ENCODE assay signal across 15 mouse cellular contexts in the genomic region with DNA sequence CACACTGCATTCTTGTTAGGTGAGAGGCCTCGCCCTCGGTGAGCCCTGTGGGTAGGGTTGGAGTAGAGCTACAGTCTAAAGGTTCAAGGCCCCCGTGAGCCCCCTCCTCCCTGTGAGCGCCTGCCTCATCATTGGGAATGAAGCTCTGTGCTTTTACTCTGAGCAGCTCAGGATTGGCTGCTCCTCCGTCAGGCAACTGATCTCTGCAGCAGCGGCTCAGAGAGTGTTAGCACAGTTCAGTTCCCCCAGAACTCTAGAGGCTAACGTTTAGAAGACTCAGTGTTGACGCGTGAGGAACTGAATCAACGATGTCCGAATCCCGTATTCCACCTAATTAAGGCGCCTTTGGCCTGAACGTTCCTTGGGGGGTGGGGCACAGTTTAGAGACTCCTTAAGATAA. TPM values are rescaled to one million over a fixed set of nuclear protein-coding genes. Genes with fewer than 3 reads are reported as not detected.
"Had no signal": no experiment of that assay in that cellular context is flagged by ENCODE, and none has a peak within 500 bp of the region (broad histone marks: within the 10 kb centered on the region; RNA-seq: fewer than 3 reads in every experiment).

No protein-coding gene starts in this region.

- H3K4me2 ChIP-seq: kidney, embryonic 15.5 days; limb, embryonic 12.5 days; liver, embryonic 13.5 days; neural tube, embryonic 15.5 days had no signal

- H3K9ac ChIP-seq: kidney, embryonic 15.5 days; limb, embryonic 12.5 days; liver, embryonic 13.5 days; liver, postnatal 0 days; neural tube, embryonic 15.5 days had no signal

- DNase-seq: kidney, adult 18-20 months; kidney, postnatal 14 days; liver; liver, embryonic 13.5 days; liver, postnatal 0 days; lung, postnatal 36 days; midbrain, embryonic 14.5 days; right cerebral cortex, postnatal 14 days; thymus, postnatal 4 days had no signal

- H3K4me1 ChIP-seq: liver, embryonic 13.5 days had no signal

- H3K4me3 ChIP-seq: kidney, embryonic 15.5 days; left cerebral cortex, adult 2 months; limb, embryonic 12.5 days; liver, embryonic 13.5 days; myocyte; neural tube, embryonic 15.5 days had no signal

- H3K27ac ChIP-seq: kidney, embryonic 15.5 days; left cerebral cortex, adult 2 months; limb, embryonic 12.5 days; liver, embryonic 13.5 days; neural tube, embryonic 15.5 days had no signal

- H3K9me3 ChIP-seq: kidney, embryonic 15.5 days; limb, embryonic 12.5 days; liver, embryonic 13.5 days; neural tube, embryonic 15.5 days had no signal

- H3K36me3 ChIP-seq: kidney, embryonic 15.5 days; limb, embryonic 12.5 days; liver, embryonic 13.5 days; neural tube, embryonic 15.5 days had no signal

- ATAC-seq: liver, postnatal 0 days had no signal

- H3K27me3 ChIP-seq: kidney, embryonic 15.5 days; liver, embryonic 13.5 days; neural tube, embryonic 15.5 days had no signal

RNA-seq across cellular contexts. Expression of gene Ttc30a2, which starts 22.3 kb away (rescaled TPM):
- total RNA-seq: megakaryocyte progenitor cell, adult 5-6 weeks had no signal
